Mouse (Mus musculus) heart, embryonic 16.5 days (tissue): ENCODE data around the gene Nsmce4a. TPM values are rescaled to one million over a fixed set of nuclear protein-coding genes. Genes with fewer than 3 reads are reported as not detected.

ENCODE experiments used
- polyA plus RNA-seq: library from polyadenylated mRNA; unstranded; fragments of >200 nt; fragmentation: Nextera tagmentation; extraction: Ambion mirVana; gene quantifications from 2 replicates; pipeline ENCODE4 v1.2.1, GENCODE M21; 2015

The Nsmce4a gene
- polyA plus RNA-seq, 1 experiment from 2014 or later: 132 TPM

Other genes starting within 250 kb of the Nsmce4a start
- gene Ate1, start 52.7 kb downstream of the Nsmce4a start, polyA plus RNA-seq: 49.3 and 50.8 TPM in 2 replicates
- gene Tacc2, start 4.3 kb upstream of the Nsmce4a start, polyA plus RNA-seq: 45.0 and 47.0 TPM in 2 replicates
- gene Btbd16, start 201.0 kb upstream of the Nsmce4a start, polyA plus RNA-seq: 0.08 and 0.17 TPM in 2 replicates